Mouse (Mus musculus) cerebellum, adult 8-10 months (tissue): ENCODE results near the gene Tmem108.

Source experiments
- DNase-seq: peaks from one replicate; pipeline ENCODE4 v3.0.0; 2022

Tmem108 gene

GRCm38 (mm10) chr9:103720021-103720420 is 41.6 kb downstream of the Tmem108 start:
- DNase-seq = no peak

- no peak for DNase-seq
These were observed 45.6 kb downstream of the Tmem108 start for GRCm38 (mm10) chr9:103716002-103716401.

GRCm38 (mm10) chr9:103715352-103715751 is 46.3 kb downstream of the Tmem108 start:
- no peak for DNase-seq

GRCm38 (mm10) chr9:103713230-103713629 is 48.4 kb downstream of the Tmem108 start:
- no peak for DNase-seq

GRCm38 (mm10) chr9:103712711-103713110 is 48.9 kb downstream of the Tmem108 start:
- no peak for DNase-seq

GRCm38 (mm10) chr9:103709694-103710093 is 51.9 kb downstream of the Tmem108 start:
- DNase-seq = no peak

- no peak for DNase-seq
These were observed 53.0 kb downstream of the Tmem108 start for GRCm38 (mm10) chr9:103708514-103709173.

- DNase-seq = no peak
These were observed 53.8 kb downstream of the Tmem108 start for GRCm38 (mm10) chr9:103707857-103708256.

- no peak for DNase-seq
These were observed 54.4 kb downstream of the Tmem108 start for GRCm38 (mm10) chr9:103707000-103707790.

- no peak for DNase-seq
These were observed 55.9 kb downstream of the Tmem108 start for GRCm38 (mm10) chr9:103705717-103706116.

- DNase-seq = no peak
These were observed 58.6 kb downstream of the Tmem108 start for GRCm38 (mm10) chr9:103703014-103703413.

GRCm38 (mm10) chr9:103702452-103702851 is 59.2 kb downstream of the Tmem108 start:
- DNase-seq = no peak

- no peak for DNase-seq
These were observed 60.2 kb downstream of the Tmem108 start for GRCm38 (mm10) chr9:103701448-103701847.

GRCm38 (mm10) chr9:103700240-103700639 is 61.4 kb downstream of the Tmem108 start:
- DNase-seq = no peak

- no peak for DNase-seq
These were observed 64.7 kb downstream of the Tmem108 start for GRCm38 (mm10) chr9:103696967-103697366.

GRCm38 (mm10) chr9:103693826-103694225 is 67.8 kb downstream of the Tmem108 start:
- DNase-seq = peak; percentile 38

GRCm38 (mm10) chr9:103692699-103693098 is 68.9 kb downstream of the Tmem108 start:
- DNase-seq = no peak

- DNase-seq = no peak
These were observed 69.8 kb downstream of the Tmem108 start for GRCm38 (mm10) chr9:103691847-103692246.

GRCm38 (mm10) chr9:103690446-103690845 is 71.2 kb downstream of the Tmem108 start:
- no peak for DNase-seq

GRCm38 (mm10) chr9:103689697-103690096 is 71.9 kb downstream of the Tmem108 start:
- DNase-seq = no peak

- DNase-seq = no peak
These were observed 72.6 kb downstream of the Tmem108 start for GRCm38 (mm10) chr9:103689006-103689405.

GRCm38 (mm10) chr9:103687130-103687529 is 74.5 kb downstream of the Tmem108 start:
- no peak for DNase-seq

- DNase-seq = no peak
These were observed 79.8 kb downstream of the Tmem108 start for GRCm38 (mm10) chr9:103681741-103682330.

GRCm38 (mm10) chr9:103679234-103679633 is 82.4 kb downstream of the Tmem108 start:
- DNase-seq = no peak
